Mouse (Mus musculus) lung, embryonic 14.5 days (tissue): ENCODE measurements around the gene Pbx3. TPM values are rescaled to one million over a fixed set of nuclear protein-coding genes. Genes with fewer than 3 reads are reported as not detected.
A peak's percentile ranks its signal among the peaks of the same experiment; 100 is the strongest.

ENCODE experiments used
- ATAC-seq: fragments of 200-750 bp; cut with Nextera tagmentation; 2 replicates; pipeline ENCODE4 v1.8.0; 2017; ENCODE audit warnings: mild to moderate bottlenecking, moderate TSS enrichment, moderate library complexity; ENCODE audit not compliant: insufficient read depth
- DNase-seq: peaks from one replicate; pipeline ENCODE4 v3.0.0-alpha.2; 2015
- H3K27ac ChIP-seq: fragments of 300-500 bp; sonication (generic); 2 replicates; pipeline ENCODE4 v1.5.1; 2014; ENCODE audit warnings: low read depth, mild to moderate bottlenecking, moderate library complexity
- H3K27me3 ChIP-seq: fragments of 300-500 bp; sonication (generic); 2 replicates; pipeline ENCODE4 v1.6.1; 2014; ENCODE audit warnings: low read length, control low read depth; ENCODE audit not compliant: insufficient read depth
- H3K36me3 ChIP-seq: fragments of 300-500 bp; sonication (generic); 2 replicates; pipeline ENCODE4 v1.6.1; 2014; ENCODE audit warnings: control low read depth; ENCODE audit not compliant: insufficient read depth
- H3K4me1 ChIP-seq: fragments of 300-500 bp; sonication (generic); 2 replicates; pipeline ENCODE4 v1.6.1; 2014; ENCODE audit warnings: antibody characterized with exemption, control low read depth; ENCODE audit not compliant: insufficient read depth
- H3K4me2 ChIP-seq: fragments of 300-500 bp; sonication (generic); 2 replicates; pipeline ENCODE4 v1.6.1; 2014; ENCODE audit warnings: mild to moderate bottlenecking
- H3K4me3 ChIP-seq: fragments of 300-500 bp; sonication (generic); 2 replicates; pipeline ENCODE4 v1.5.1; 2014; ENCODE audit warnings: low read depth, low read length
- H3K9ac ChIP-seq: fragments of 300-500 bp; sonication (generic); 2 replicates; pipeline ENCODE4 v1.6.1; 2014
- H3K9me3 ChIP-seq: fragments of 300-500 bp; sonication (generic); 2 replicates; pipeline ENCODE4 v1.6.1; 2016; ENCODE audit warnings: low read depth, low read length, control low read depth
- CTCF ChIP-seq: IDR thresholded peaks from 2 replicates; pipeline ENCODE4 v1.5.1; 2016; ENCODE audit warnings: antibody characterized with exemption, low read depth
- WGBS: fragments of 180-500 bp; shearing (Covaris S2); extraction: QIAGEN DNeasy Blood & Tissue Kit; methylation state at CpG from one replicate; pipeline ENCODE4 v1.1.7; 2014; 5-methylcytosine and 5-hydroxymethylcytosine counted together
- polyA plus RNA-seq: library from polyadenylated mRNA; unstranded; fragments of >200 nt; fragmentation: Nextera tagmentation; extraction: Ambion mirVana; gene quantifications from 2 replicates; pipeline ENCODE4 v1.2.1, GENCODE M21; 2014

Pbx3 gene
- polyA plus RNA-seq, 1 experiment from 2014 or later: 38.4 TPM

DNA sequence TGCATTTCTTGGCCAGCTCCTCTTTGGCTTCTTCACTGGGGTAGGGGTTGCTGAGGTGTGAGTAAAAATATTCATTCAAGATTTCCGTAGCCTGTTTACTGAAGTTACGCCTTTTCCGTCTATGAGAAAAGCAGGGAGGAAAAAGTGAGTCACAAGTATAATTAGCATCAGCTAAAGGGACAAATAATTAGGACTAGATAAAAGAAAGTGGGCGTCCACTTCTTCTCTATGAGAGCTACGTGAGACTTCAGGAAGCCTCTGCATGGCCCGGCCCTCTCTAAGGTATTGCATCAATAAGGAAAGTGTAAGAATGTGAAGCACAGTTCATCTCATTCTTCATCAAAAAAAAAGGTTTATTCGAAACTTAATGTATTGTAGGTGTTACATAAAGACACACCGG lies 168.1 kb downstream of the Pbx3 start:
- ATAC-seq (no peak), DNase-seq (no peak)
- 93% methylated on average over 8 of the region's 8 CpGs for WGBS
- TF ChIP-seq CTCF: no peak
- Histone ChIP-seq H3K27me3 (no peaks in the 10 kb centered on the region), H3K9ac (no peak overlapping the region), H3K27ac (no peak overlapping the region), H3K36me3 (peaks cover 20% of the 10 kb centered on the region), H3K9me3 (no peaks in the 10 kb centered on the region), H3K4me2 (no peak overlapping the region), H3K4me3 (no peak overlapping the region), H3K4me1 (no peaks in the 10 kb centered on the region)

DNA sequence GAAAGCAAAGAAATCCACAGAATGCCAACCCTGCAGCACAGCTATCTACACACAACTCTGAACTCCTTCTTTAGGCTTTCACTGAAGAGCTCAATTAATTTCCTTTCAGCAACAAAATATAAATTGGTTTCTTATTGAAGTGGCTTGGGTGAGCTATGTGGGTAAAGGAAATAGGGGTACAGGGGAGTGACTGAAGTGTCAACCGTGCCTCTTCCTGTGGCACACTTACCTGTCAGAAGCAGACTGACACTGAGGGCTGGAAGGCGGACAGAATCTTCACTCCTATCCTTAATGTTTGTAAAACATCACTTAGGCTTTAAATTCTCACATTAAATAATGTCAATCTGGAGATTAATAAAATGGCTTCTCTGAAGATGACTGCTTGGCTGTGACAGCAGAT lies 168.6 kb downstream of the Pbx3 start:
- DNase-seq (no peak), ATAC-seq (no peak)
- Histone ChIP-seq H3K4me3 (no peak overlapping the region), H3K36me3 (peaks cover 20% of the 10 kb centered on the region), H3K27ac (no peak overlapping the region), H3K9me3 (no peaks in the 10 kb centered on the region), H3K4me1 (no peaks in the 10 kb centered on the region), H3K4me2 (no peak overlapping the region), H3K27me3 (no peaks in the 10 kb centered on the region), H3K9ac (no peak overlapping the region)
- no peak for TF ChIP-seq CTCF
- 89% methylated on average over 2 of the region's 2 CpGs for WGBS

- 62% methylated on average over 8 of the region's 8 CpGs for WGBS
- ATAC-seq (no peak), DNase-seq (peak; percentile 19)
- no peak overlapping the region; the same call in 1 of the 2 replicates for H3K27ac ChIP-seq
- TF ChIP-seq CTCF: no peak
- no peaks in the 10 kb centered on the region for H3K4me1 ChIP-seq
- H3K36me3 ChIP-seq: no peaks in the 10 kb centered on the region
- no peaks in the 10 kb centered on the region for H3K27me3 ChIP-seq
- H3K9ac ChIP-seq: no peak overlapping the region
- H3K9me3 ChIP-seq: no peaks in the 10 kb centered on the region
- no peak overlapping the region for H3K4me2 ChIP-seq
- no peak overlapping the region for H3K4me3 ChIP-seq
These were observed 178.8 kb downstream of the Pbx3 start for GRCm38 (mm10) chr2:34193870-34194820.

DNA sequence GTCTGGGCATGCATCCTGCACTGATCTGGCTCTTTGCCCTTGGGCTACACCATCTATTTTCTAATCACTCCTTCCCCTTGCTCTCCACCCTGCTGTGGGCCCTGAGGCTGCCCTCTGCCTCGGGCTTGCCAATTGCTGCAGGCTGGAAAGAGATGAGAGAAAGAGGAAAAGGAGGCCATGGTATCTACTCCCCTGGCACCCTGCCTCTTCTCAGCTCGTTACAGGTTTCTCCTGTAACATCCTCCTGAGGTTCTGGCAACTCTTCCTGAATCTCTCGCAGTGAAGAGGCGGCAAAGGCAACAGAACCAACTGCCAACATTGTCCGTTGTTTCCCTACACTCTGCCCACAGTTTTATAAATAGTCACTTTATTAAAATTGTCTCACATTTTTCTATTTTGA lies 179.7 kb downstream of the Pbx3 start:
- DNase-seq: no peak
- no peak overlapping the region for H3K4me2 ChIP-seq
- no peaks in the 10 kb centered on the region for H3K9me3 ChIP-seq
- no peaks in the 10 kb centered on the region for H3K27me3 ChIP-seq
- H3K4me3 ChIP-seq: no peak overlapping the region
- H3K9ac ChIP-seq: no peak overlapping the region
- no peaks in the 10 kb centered on the region for H3K36me3 ChIP-seq
- no peaks in the 10 kb centered on the region for H3K4me1 ChIP-seq
- no peak for ATAC-seq
- WGBS: 67% methylated on average over 5 of the region's 5 CpGs
- TF ChIP-seq CTCF: no peak
- H3K27ac ChIP-seq: no peak overlapping the region

- ATAC-seq (no peak), DNase-seq (no peak)
- Histone ChIP-seq H3K4me3 (no peak overlapping the region), H3K4me2 (no peak overlapping the region), H3K27ac (no peak overlapping the region), H3K36me3 (peaks cover 3% of the 10 kb centered on the region; the same call in 1 of the 2 replicates), H3K27me3 (no peaks in the 10 kb centered on the region), H3K9me3 (no peaks in the 10 kb centered on the region), H3K4me1 (no peaks in the 10 kb centered on the region), H3K9ac (no peak overlapping the region)
- WGBS: 68% methylated on average over 2 of the region's 2 CpGs
- no peak for TF ChIP-seq CTCF
These were observed 185.6 kb downstream of the Pbx3 start for GRCm38 (mm10) chr2:34187366-34187765.

DNA sequence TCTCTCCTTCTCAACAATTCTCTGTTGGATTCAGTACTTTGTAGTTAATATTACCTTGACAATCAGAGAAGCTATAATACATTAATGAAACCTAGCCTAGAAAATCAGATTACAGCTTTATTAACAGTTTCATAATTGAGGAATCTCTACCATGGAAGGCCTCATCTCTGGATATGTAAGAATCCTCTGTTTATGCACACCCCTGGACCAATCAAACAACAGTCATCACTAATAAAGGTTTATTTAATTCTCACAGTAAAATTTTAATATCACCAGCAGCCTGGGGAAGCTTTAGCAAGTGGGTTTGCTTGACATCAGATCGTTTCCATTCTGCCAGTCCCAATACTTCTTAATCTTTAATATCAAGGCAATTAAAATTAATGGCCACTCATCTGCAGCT lies 191.3 kb downstream of the Pbx3 start:
- no peaks in the 10 kb centered on the region for H3K9me3 ChIP-seq
- H3K4me2 ChIP-seq: no peak overlapping the region
- H3K27me3 ChIP-seq: no peaks in the 10 kb centered on the region
- peaks cover 11% of the 10 kb centered on the region; the same call in 1 of the 2 replicates for H3K36me3 ChIP-seq
- no peak for TF ChIP-seq CTCF
- ATAC-seq (no peak), DNase-seq (no peak)
- no peak overlapping the region for H3K9ac ChIP-seq
- H3K4me1 ChIP-seq: no peaks in the 10 kb centered on the region
- H3K4me3 ChIP-seq: no peak overlapping the region
- 66% methylated on average over 1 of the region's 1 CpGs for WGBS
- no peak overlapping the region for H3K27ac ChIP-seq

DNA sequence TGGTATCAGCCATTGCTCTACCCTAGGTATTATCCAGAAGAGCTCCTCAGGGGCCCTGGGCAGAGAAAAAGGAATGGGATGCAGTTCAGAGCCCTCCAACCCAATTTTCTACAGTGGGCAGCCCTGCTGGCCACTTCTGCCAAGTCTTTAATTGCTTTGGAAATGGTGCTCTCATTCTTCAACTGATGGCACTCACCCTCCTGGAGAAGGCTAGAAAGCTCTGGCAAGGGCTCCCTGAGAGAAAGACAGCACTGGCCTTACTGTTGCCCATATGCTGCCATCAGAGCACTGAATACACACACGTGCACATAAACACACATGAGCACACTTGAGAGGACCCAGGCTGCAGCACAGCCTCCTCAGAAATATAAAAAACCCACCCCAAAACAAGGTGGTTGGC lies 193.6 kb downstream of the Pbx3 start:
- TF ChIP-seq CTCF: no peak
- no peak for ATAC-seq
- WGBS: 75% methylated on average over 1 of the region's 1 CpGs

More for the DNA sequence above, 193.6 kb downstream of the Pbx3 start:
- H3K4me2 ChIP-seq: no peak overlapping the region
- no peak overlapping the region for H3K27ac ChIP-seq
- H3K4me1 ChIP-seq: no peaks in the 10 kb centered on the region
- no peaks in the 10 kb centered on the region for H3K27me3 ChIP-seq
- no peak overlapping the region for H3K4me3 ChIP-seq
- peaks cover 22% of the 10 kb centered on the region; the same call in 1 of the 2 replicates for H3K36me3 ChIP-seq
- no peaks in the 10 kb centered on the region for H3K9me3 ChIP-seq
- no peak overlapping the region for H3K9ac ChIP-seq
- no peak for DNase-seq
